Mouse (Mus musculus) midbrain, postnatal 0 days (tissue): ENCODE measurements around the gene Iah1. TPM values are rescaled to one million over a fixed set of nuclear protein-coding genes. Genes with fewer than 3 reads are reported as not detected.

Experiments used
- ATAC-seq: fragments of 200-750 bp; cut with Nextera tagmentation; 2 replicates; pipeline ENCODE4 v1.8.0; 2017; ENCODE audit warnings: moderate number of reproducible peaks, mild to moderate bottlenecking, moderate TSS enrichment, moderate library complexity; ENCODE audit not compliant: low FRiP score
- DNase-seq: peaks from one replicate; pipeline ENCODE4 v3.0.0-alpha.2; 2015; ENCODE audit warnings: low spot score
- H3K27ac ChIP-seq: fragments of 300-500 bp; sonication (generic); 2 replicates; pipeline ENCODE4 v1.5.1; 2014; ENCODE audit warnings: low read depth, mild to moderate bottlenecking, low read length, mixed read lengths
- H3K27me3 ChIP-seq: fragments of 300-500 bp; sonication (generic); 2 replicates; pipeline ENCODE4 v1.6.1; 2014; ENCODE audit warnings: low read length, control low read depth, mixed read lengths; ENCODE audit not compliant: insufficient read depth
- H3K36me3 ChIP-seq: fragments of 300-500 bp; sonication (generic); 2 replicates; pipeline ENCODE4 v1.6.1; 2014; ENCODE audit warnings: low read length, control low read depth, mixed read lengths; ENCODE audit not compliant: insufficient read depth
- H3K4me1 ChIP-seq: fragments of 300-500 bp; sonication (generic); 2 replicates; pipeline ENCODE4 v1.6.1; 2014; ENCODE audit warnings: mild to moderate bottlenecking, control low read depth, antibody characterized with exemption, low read length, mixed read lengths; ENCODE audit not compliant: insufficient read depth
- H3K4me2 ChIP-seq: fragments of 300-500 bp; sonication (generic); 2 replicates; pipeline ENCODE4 v1.6.1; 2014; ENCODE audit warnings: low read depth, mild to moderate bottlenecking, low read length, mixed read lengths; ENCODE audit not compliant: poor library complexity, severe bottlenecking
- H3K4me3 ChIP-seq: fragments of 300-500 bp; sonication (generic); 2 replicates; pipeline ENCODE4 v1.5.1; 2014; ENCODE audit warnings: low read depth, mild to moderate bottlenecking, low read length, moderate library complexity
- H3K9ac ChIP-seq: fragments of 300-500 bp; sonication (generic); replicated peaks from 2 replicates; pipeline ENCODE4 v1.6.1; 2014; ENCODE audit warnings: mild to moderate bottlenecking, low read length, moderate library complexity, mixed read lengths; ENCODE audit not compliant: poor library complexity, severe bottlenecking
- H3K9me3 ChIP-seq: fragments of 300-500 bp; sonication (generic); 2 replicates; pipeline ENCODE4 v1.6.1; 2016; ENCODE audit warnings: low read length, control low read depth
- CTCF ChIP-seq: IDR thresholded peaks from 2 replicates; pipeline ENCODE4 v1.5.1; 2016; ENCODE audit warnings: antibody characterized with exemption, mild to moderate bottlenecking
- WGBS: fragments of 180-500 bp; shearing (Covaris S2); extraction: QIAGEN DNeasy Blood & Tissue Kit; methylation state at CpG from one replicate; pipeline ENCODE4 v1.1.7; 2014; 5-methylcytosine and 5-hydroxymethylcytosine counted together
- polyA plus RNA-seq: library from polyadenylated mRNA; unstranded; fragments of >200 nt; fragmentation: Nextera tagmentation; extraction: Ambion mirVana; gene quantifications from 2 replicates; pipeline ENCODE4 v1.2.1, GENCODE M21; 2015
- total RNA-seq: library from RNA; depleted of rRNA; stranded (reverse); fragments of >200 nt; gene quantifications from 2 replicates; pipeline ENCODE4 v1.2.3, GENCODE M21; 2014

Iah1 gene
- total and polyA plus RNA-seq, 2 experiments from 2014 or later: 19.8 to 22.2 TPM

GRCm38 (mm10) chr12:21284761-21285441 lies 31.3 kb upstream of the Iah1 start, which contains the start of gene Cpsf3:
Gene Cpsf3, plus strand, starts transcription at chr12:21285391.
- Histone ChIP-seq H3K9ac (peak within 1 kb of the TSS; percentile 84), H3K27ac (peak within 1 kb of the TSS; percentile 89), H3K4me3 (peak within 1 kb of the TSS; percentile 85), H3K4me1 (peaks cover 14% of the 10 kb centered on the region), H3K4me2 (peak within 1 kb of the TSS; percentile 87), H3K9me3 (no peaks in the 10 kb centered on the region), H3K27me3 (no peaks in the 10 kb centered on the region), H3K36me3 (peaks cover 3% of the 10 kb centered on the region; the same call in 1 of the 2 replicates)
- peak; percentile 47 for TF ChIP-seq CTCF
- ATAC-seq (no peak), DNase-seq (no peak)
- 53% methylated on average over 11 of the region's 11 CpGs for WGBS

- peak overlapping the region; percentile 63 for H3K27ac ChIP-seq
- H3K27me3 ChIP-seq: no peaks in the 10 kb centered on the region
- peak; percentile 86 for ATAC-seq
- H3K4me2 ChIP-seq: peak overlapping the region; percentile 87
- no peak for TF ChIP-seq CTCF
- peaks cover 9% of the 10 kb centered on the region for H3K36me3 ChIP-seq
- H3K4me3 ChIP-seq: peak overlapping the region; percentile 85
- peaks cover 14% of the 10 kb centered on the region for H3K4me1 ChIP-seq
- no peaks in the 10 kb centered on the region for H3K9me3 ChIP-seq
- peak; percentile 58 for DNase-seq
- WGBS: under 1% methylated on average over 44 of the region's 47 CpGs
- H3K9ac ChIP-seq: peak overlapping the region; percentile 74
Measured at GRCm38 (mm10) chr12:21285508-21286242, 30.5 kb upstream of the Iah1 start.

GRCm38 (mm10) chr12:21286243-21286622 lies 30.0 kb upstream of the Iah1 start, which contains the start of gene Itgb1bp1:
Gene Itgb1bp1, minus strand, starts transcription at chr12:21286284.
- ATAC-seq (peak; percentile 96), DNase-seq (peak; percentile 99)
- Histone ChIP-seq H3K4me2 (peak within 1 kb of the TSS; percentile 87), H3K4me3 (peak within 1 kb of the TSS; percentile 85), H3K36me3 (peaks cover 9% of the 10 kb centered on the region), H3K27ac (peak within 1 kb of the TSS; percentile 89), H3K9me3 (no peaks in the 10 kb centered on the region), H3K9ac (peak within 1 kb of the TSS; percentile 84), H3K4me1 (peaks cover 14% of the 10 kb centered on the region), H3K27me3 (no peaks in the 10 kb centered on the region)
- TF ChIP-seq CTCF: peak; percentile 12; the same call in 1 of the 2 replicates
- WGBS: under 1% methylated on average over 28 of the region's 28 CpGs

- H3K9me3 ChIP-seq: no peaks in the 10 kb centered on the region
- H3K4me3 ChIP-seq: peak overlapping the region; percentile 85
- 34% methylated on average over 18 of the region's 18 CpGs for WGBS
- peaks cover 14% of the 10 kb centered on the region for H3K4me1 ChIP-seq
- no peaks in the 10 kb centered on the region for H3K27me3 ChIP-seq
- peak overlapping the region; percentile 84 for H3K9ac ChIP-seq
- no peak for TF ChIP-seq CTCF
- DNase-seq: peak; percentile 42
- peaks cover 15% of the 10 kb centered on the region for H3K36me3 ChIP-seq
- peak overlapping the region; percentile 89 for H3K27ac ChIP-seq
- peak overlapping the region; percentile 78 for H3K4me2 ChIP-seq
- peak; percentile 50 for ATAC-seq
Measured at GRCm38 (mm10) chr12:21286712-21287650, 29.2 kb upstream of the Iah1 start.

- no peak for DNase-seq
- no peak overlapping the region for H3K9ac ChIP-seq
- H3K27me3 ChIP-seq: no peaks in the 10 kb centered on the region
- TF ChIP-seq CTCF: no peak
- peaks cover 29% of the 10 kb centered on the region for H3K36me3 ChIP-seq
- no peaks in the 10 kb centered on the region for H3K9me3 ChIP-seq
- H3K4me1 ChIP-seq: peaks cover 14% of the 10 kb centered on the region
- WGBS: 89% methylated on average over 3 of the region's 3 CpGs
- no peak for ATAC-seq
- no peak overlapping the region for H3K4me3 ChIP-seq
- H3K27ac ChIP-seq: no peak overlapping the region
- no peak overlapping the region for H3K4me2 ChIP-seq
Measured at GRCm38 (mm10) chr12:21288716-21289395, 27.3 kb upstream of the Iah1 start.
